Mouse (Mus musculus) myocyte (in vitro differentiated cells): Measurements from ENCODE around the gene Gm21761.
"Not testable (repeated sequence)": the region's sequence is repeated elsewhere in the genome, so short reads cannot be mapped to it uniquely, and the experiment has no call there.

Experiments
- CEBPB ChIP-seq: IDR thresholded peaks from 2 replicates; pipeline ENCODE4 v1.6.1; 2011; ENCODE audit warnings: mild to moderate bottlenecking, moderate library complexity; ENCODE audit not compliant: poor library complexity, insufficient read depth, severe bottlenecking
- E2F4 ChIP-seq: IDR thresholded peaks from one replicate; pipeline ENCODE4 v1.6.1; 2011; ENCODE audit warnings: mild to moderate bottlenecking, control low read depth, moderate library complexity; ENCODE audit not compliant: insufficient read depth
- MAX ChIP-seq: IDR thresholded peaks from one replicate; pipeline ENCODE4 v1.6.1; 2011; ENCODE audit warnings: low read depth, mild to moderate bottlenecking, control low read depth
- MYOD1 ChIP-seq, 3 experiments: IDR thresholded peaks; one replicate each; pipeline ENCODE4 v1.6.1; 2011; ENCODE audit warnings: control low read depth in 2 of 3, low read depth in 2 of 3, mild to moderate bottlenecking in 2 of 3, moderate library complexity in 1 of 3; ENCODE audit not compliant: insufficient read length in 2 of 3, control insufficient read depth in 1 of 3
- MYOG ChIP-seq, 3 experiments: IDR thresholded peaks; one replicate each; pipeline ENCODE4 v1.6.1; 2011; ENCODE audit warnings: control low read depth in 2 of 3, low read depth in 2 of 3, mild to moderate bottlenecking in 2 of 3; ENCODE audit not compliant: insufficient read length in 2 of 3, control insufficient read depth in 1 of 3, insufficient read depth in 1 of 3
- POLR2A ChIP-seq: IDR thresholded peaks from one replicate; pipeline ENCODE4 v1.6.1; 2011; ENCODE audit warnings: low read depth, mild to moderate bottlenecking, control low read depth, moderate library complexity; ENCODE audit not compliant: insufficient read length
- POLR2AphosphoS2 ChIP-seq: IDR thresholded peaks from one replicate; pipeline ENCODE4 v1.6.1; 2011; ENCODE audit warnings: low read depth, control low read depth; ENCODE audit not compliant: insufficient read length
- TCF12 ChIP-seq: IDR thresholded peaks from one replicate; pipeline ENCODE4 v1.6.1; 2011; ENCODE audit warnings: mild to moderate bottlenecking, control low read depth; ENCODE audit not compliant: poor library complexity, insufficient read depth, severe bottlenecking
- TCF3 ChIP-seq: IDR thresholded peaks from one replicate; pipeline ENCODE4 v1.6.1; 2011; ENCODE audit warnings: low read depth, control low read depth; ENCODE audit not compliant: insufficient read length
- USF1 ChIP-seq: IDR thresholded peaks from one replicate; pipeline ENCODE4 v1.6.1; 2011; ENCODE audit warnings: low read depth, mild to moderate bottlenecking, control low read depth, moderate library complexity

- not testable (repeated sequence) for TF ChIP-seq POLR2A; CEBPB; MYOG (IDR thresholded peaks at IDR 0.05; ENCODE audit: control insufficient read depth in 1 of 3, insufficient read depth in 1 of 3, insufficient read length in 2 of 3, low read depth in 2 of 3); TCF12; USF1; POLR2AphosphoS2; E2F4; MAX; MYOD1 (IDR thresholded peaks at IDR 0.05; ENCODE audit: control insufficient read depth in 1 of 3, insufficient read length in 2 of 3, low read depth in 2 of 3); TCF3
Measured at GRCm38 (mm10) chr13:119969163-119969562, 40.1 kb upstream of the Gm21761 start.
